Mouse (Mus musculus): Measurements from ENCODE around the gene Gm11733. TPM values are rescaled to one million over a fixed set of nuclear protein-coding genes. Genes with fewer than 3 reads are reported as not detected.

Gm11733 gene
- total RNA-seq, 4 experiments from 2014 or later = not detected

DNA sequence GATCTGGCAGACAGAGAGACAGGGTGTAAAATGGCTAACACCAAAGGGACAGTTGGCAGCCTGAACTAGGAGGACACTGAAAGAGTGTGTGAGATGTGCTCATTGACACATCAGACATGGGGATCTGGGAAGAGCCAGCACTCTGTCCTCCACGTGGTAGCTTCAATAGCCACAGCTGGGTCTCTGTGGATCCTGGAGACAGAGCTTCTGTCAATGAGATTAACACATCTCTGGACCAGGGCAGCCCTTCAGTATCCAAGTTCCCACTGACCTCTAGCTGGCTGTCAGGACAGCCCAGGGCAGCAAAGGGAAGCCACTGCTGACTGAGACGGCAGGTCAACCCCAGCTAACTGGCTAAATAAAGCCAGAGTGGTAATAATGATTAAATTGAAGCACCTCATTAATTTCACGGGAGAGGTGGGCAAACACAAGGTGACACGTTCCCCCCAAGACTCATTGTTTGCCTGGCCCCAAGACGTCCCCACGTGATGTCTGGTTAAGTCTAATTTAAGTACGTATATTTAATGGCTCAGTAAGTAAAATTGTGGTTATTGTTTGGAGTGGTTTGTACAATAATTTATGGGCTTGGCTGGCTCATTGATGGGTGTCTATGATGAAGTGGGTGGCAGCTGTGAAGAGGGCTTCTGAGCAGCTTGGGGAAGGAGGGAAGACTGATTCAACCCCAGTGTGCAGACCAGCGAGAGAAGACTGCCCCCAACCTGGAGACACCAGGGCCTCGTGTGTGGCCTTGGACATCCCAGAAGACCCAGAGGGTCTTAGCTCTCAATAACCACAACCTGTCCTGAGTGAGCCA is 51.5 kb downstream of the Gm11733 start:
- no peak for DNase-seq

- DNase-seq = peak; percentile 53
Observed at GRCm38 (mm10) chr11:117536586-117536985, 52.4 kb downstream of the Gm11733 start.

Other genes with a start within 250 kb of the Gm11733 start
- gene Tnrc6c, start 169.9 kb downstream of the Gm11733 start, total RNA-seq (2022) = 10 to 100 TPM; 22.3 to 41.0 (median 31.9) TPM